Mouse (Mus musculus) lung, embryonic 16.5 days (tissue): ENCODE measurements around the gene Adgrg3. TPM values are rescaled to one million over a fixed set of nuclear protein-coding genes. Genes with fewer than 3 reads are reported as not detected.

Source experiments
- ATAC-seq: fragments of 200-750 bp; cut with Nextera tagmentation; 2 replicates; pipeline ENCODE4 v1.8.0; 2017; ENCODE audit warnings: low read depth, mild to moderate bottlenecking, moderate library complexity
- H3K27ac ChIP-seq: fragments of 300-500 bp; sonication (generic); 2 replicates; pipeline ENCODE4 v1.5.1; 2014; ENCODE audit warnings: mild to moderate bottlenecking, control low read depth, low read length
- H3K27me3 ChIP-seq: fragments of 300-500 bp; sonication (generic); 2 replicates; pipeline ENCODE4 v1.6.1; 2014; ENCODE audit warnings: low read depth, low read length, mixed read lengths; ENCODE audit not compliant: control insufficient read depth, insufficient read depth
- H3K36me3 ChIP-seq: fragments of 300-500 bp; sonication (generic); 2 replicates; pipeline ENCODE4 v1.6.1; 2014; ENCODE audit warnings: low read length; ENCODE audit not compliant: control insufficient read depth, insufficient read depth
- H3K4me1 ChIP-seq: fragments of 300-500 bp; sonication (generic); replicated peaks from 2 replicates; pipeline ENCODE4 v1.6.1; 2014; ENCODE audit warnings: low read length, mixed read lengths; ENCODE audit not compliant: control insufficient read depth, insufficient read depth
- H3K4me2 ChIP-seq: fragments of 300-500 bp; sonication (generic); 2 replicates; pipeline ENCODE4 v1.6.1; 2014; ENCODE audit warnings: low read depth, low read length, control low read depth
- H3K4me3 ChIP-seq: fragments of 300-500 bp; sonication (generic); 2 replicates; pipeline ENCODE4 v1.5.1; 2014; ENCODE audit warnings: mild to moderate bottlenecking, low read length, control low read depth
- H3K9ac ChIP-seq: fragments of 300-500 bp; sonication (generic); 2 replicates; pipeline ENCODE4 v1.6.1; 2014; ENCODE audit warnings: low read length, control low read depth
- H3K9me3 ChIP-seq: fragments of 300-500 bp; sonication (generic); 2 replicates; pipeline ENCODE4 v1.6.1; 2016; ENCODE audit warnings: low read length; ENCODE audit not compliant: control insufficient read depth
- WGBS: fragments of 180-500 bp; shearing (Covaris S2); extraction: QIAGEN DNeasy Blood & Tissue Kit; methylation state at CpG from one replicate; pipeline ENCODE4 v1.1.7; 2014; 5-methylcytosine and 5-hydroxymethylcytosine counted together
- polyA plus RNA-seq: library from polyadenylated mRNA; unstranded; fragments of >200 nt; fragmentation: Nextera tagmentation; extraction: Ambion mirVana; gene quantifications from 2 replicates; pipeline ENCODE4 v1.2.1, GENCODE M21; 2015

The Adgrg3 gene
- polyA plus RNA-seq, 1 experiment from 2014 or later, result 4.7 TPM

DNA sequence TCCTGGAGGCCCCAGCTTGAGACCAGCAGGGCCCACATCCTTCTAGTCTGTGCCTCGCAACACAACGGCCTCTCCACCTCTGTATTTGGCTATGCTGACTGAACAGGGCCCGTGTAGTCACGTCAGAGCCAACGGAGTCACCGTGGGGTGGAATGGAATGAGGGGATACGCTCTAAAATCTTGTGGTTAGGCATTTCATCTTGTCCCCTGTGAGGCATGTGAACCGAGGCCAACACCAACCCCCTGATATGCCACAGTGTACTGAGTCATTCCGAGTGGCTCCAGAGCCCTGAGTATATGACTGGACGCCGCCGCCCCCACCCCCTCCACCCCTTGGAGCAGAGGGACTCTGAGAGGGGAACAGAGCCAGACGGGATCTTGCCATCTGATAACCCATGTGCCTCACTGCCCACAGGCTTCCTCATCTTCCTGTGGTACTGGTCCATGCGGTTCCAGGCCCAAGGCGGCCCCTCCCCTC lies 5.0 kb upstream of the Adgrg3 start:
- WGBS, result 74% methylated on average over 15 of the region's 15 CpGs
- no peaks in the 10 kb centered on the region for H3K4me1 ChIP-seq
- H3K4me3 ChIP-seq, result no peak overlapping the region
- H3K36me3 ChIP-seq, result peaks cover 9% of the 10 kb centered on the region; the same call in 1 of the 2 replicates
- no peak overlapping the region for H3K4me2 ChIP-seq
- H3K27me3 ChIP-seq, result no peaks in the 10 kb centered on the region
- no peaks in the 10 kb centered on the region for H3K9me3 ChIP-seq
- no peak for ATAC-seq
- no peak overlapping the region for H3K27ac ChIP-seq
- no peak overlapping the region for H3K9ac ChIP-seq

GRCm38 (mm10) chr8:95015866-95016265 lies 1.6 kb upstream of the Adgrg3 start:
- no peaks in the 10 kb centered on the region; the same call in 1 of the 2 replicates for H3K4me1 ChIP-seq
- no peak for ATAC-seq
- H3K36me3 ChIP-seq, result peaks cover 6% of the 10 kb centered on the region; the same call in 1 of the 2 replicates
- H3K4me3 ChIP-seq, result no peak overlapping the region
- H3K9ac ChIP-seq, result no peak overlapping the region
- WGBS, result 59% methylated on average over 4 of the region's 4 CpGs
- no peak overlapping the region for H3K4me2 ChIP-seq
- H3K9me3 ChIP-seq, result no peaks in the 10 kb centered on the region
- H3K27ac ChIP-seq, result no peak overlapping the region
- no peaks in the 10 kb centered on the region for H3K27me3 ChIP-seq

DNA sequence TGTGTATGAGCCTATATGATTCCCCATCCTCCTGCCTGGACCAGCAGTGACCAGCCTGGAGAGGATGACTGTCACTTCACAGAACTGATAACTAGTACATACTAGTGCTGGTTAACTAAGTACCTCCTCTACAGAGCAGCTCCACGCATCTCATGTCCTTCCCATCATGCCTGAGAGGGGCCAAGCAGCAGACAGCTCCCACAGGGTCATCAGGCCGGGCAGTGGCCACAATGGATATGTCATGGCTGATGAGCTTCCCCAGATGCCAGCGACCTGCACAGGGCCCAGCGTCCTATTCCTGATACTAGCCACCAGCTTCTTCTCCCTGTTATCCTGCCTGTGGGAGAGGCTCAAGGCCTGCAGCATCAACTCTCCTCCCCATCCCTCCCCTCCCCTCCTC lies 808 bp upstream of the Adgrg3 start:
- H3K27ac ChIP-seq, result no peak overlapping the region
- no peak overlapping the region for H3K4me2 ChIP-seq
- no peaks in the 10 kb centered on the region; the same call in 1 of the 2 replicates for H3K4me1 ChIP-seq
- H3K9ac ChIP-seq, result no peak overlapping the region
- WGBS, result 59% methylated on average over 4 of the region's 4 CpGs
- H3K27me3 ChIP-seq, result no peaks in the 10 kb centered on the region
- ATAC-seq, result no peak
- H3K9me3 ChIP-seq, result no peaks in the 10 kb centered on the region
- H3K4me3 ChIP-seq, result no peak overlapping the region
- peaks cover 1% of the 10 kb centered on the region; the same call in 1 of the 2 replicates for H3K36me3 ChIP-seq

- Histone ChIP-seq H3K27ac (no peak overlapping the region), H3K4me1 (no peaks in the 10 kb centered on the region; the same call in 1 of the 2 replicates), H3K9me3 (no peaks in the 10 kb centered on the region), H3K27me3 (no peaks in the 10 kb centered on the region), H3K36me3 (no peaks in the 10 kb centered on the region), H3K4me2 (no peak overlapping the region), H3K4me3 (no peak overlapping the region), H3K9ac (no peak overlapping the region)
- ATAC-seq, result no peak
- 58% methylated on average over 9 of the region's 9 CpGs for WGBS
These were observed 610 bp downstream of the Adgrg3 start for GRCm38 (mm10) chr8:95017969-95018635.

DNA sequence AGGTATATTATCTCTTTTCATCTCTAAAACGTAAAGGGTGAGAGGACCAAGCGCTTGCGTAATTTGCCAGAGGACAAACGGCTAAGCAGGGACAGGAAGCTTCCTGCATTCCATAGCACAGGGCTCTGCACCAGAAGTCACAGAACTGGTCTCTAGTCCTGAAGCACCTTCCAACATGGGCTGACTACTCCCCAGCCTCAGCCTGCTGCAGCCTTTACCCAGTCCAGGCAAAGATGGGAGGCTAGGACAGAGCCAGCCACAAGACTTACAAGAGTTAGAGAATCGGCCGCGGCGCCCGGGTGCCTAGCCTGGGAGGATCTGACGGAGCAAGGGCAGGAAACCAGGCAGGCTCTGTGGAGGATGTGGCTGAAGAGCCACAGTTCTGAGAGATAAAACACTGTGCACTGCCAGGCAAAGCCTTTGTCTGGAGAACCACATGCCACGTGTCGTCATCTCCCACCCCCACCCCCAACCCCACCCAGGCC lies 2.8 kb downstream of the Adgrg3 start:
- WGBS, result 25% methylated on average over 12 of the region's 12 CpGs
- Histone ChIP-seq H3K9ac (peak overlapping the region; percentile 56; the same call in 1 of the 2 replicates), H3K27ac (peak overlapping the region; percentile 82), H3K4me2 (peak overlapping the region; percentile 42), H3K27me3 (no peaks in the 10 kb centered on the region), H3K36me3 (no peaks in the 10 kb centered on the region), H3K4me1 (no peaks in the 10 kb centered on the region; the same call in 1 of the 2 replicates), H3K9me3 (no peaks in the 10 kb centered on the region), H3K4me3 (peak overlapping the region; percentile 28)
- peak; percentile 62 for ATAC-seq

DNA sequence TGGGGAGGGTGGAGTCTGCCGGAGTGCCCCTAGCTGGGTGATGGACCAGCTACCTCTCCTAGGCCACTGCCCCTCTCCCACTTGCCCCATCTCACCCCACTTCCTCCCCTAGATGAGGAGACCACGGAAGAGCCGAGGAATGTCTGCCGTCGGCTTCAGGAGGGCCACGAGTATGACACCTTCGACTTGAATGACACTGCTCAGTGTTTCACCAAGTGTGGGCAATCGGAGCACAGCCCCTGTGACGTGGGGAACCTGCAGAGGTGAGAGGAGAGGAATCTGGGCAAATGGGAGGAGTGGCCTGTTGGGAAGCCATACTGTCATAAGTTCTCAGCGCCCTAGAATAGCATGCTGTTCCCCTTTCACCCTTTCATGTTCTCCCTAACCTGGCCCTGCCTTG lies 3.3 kb downstream of the Adgrg3 start:
- peak overlapping the region; percentile 82 for H3K27ac ChIP-seq
- H3K4me2 ChIP-seq, result peak overlapping the region; percentile 42
- 0 out of 2 replicates have a peak overlapping the region, but pooled peaks have one; percentile 56 for H3K9ac ChIP-seq
- no peaks in the 10 kb centered on the region for H3K36me3 ChIP-seq
- no peaks in the 10 kb centered on the region for H3K27me3 ChIP-seq
- no peaks in the 10 kb centered on the region for H3K9me3 ChIP-seq
- no peaks in the 10 kb centered on the region; the same call in 1 of the 2 replicates for H3K4me1 ChIP-seq
- peak overlapping the region; percentile 28; the same call in 1 of the 2 replicates for H3K4me3 ChIP-seq
- WGBS, result 45% methylated on average over 10 of the region's 10 CpGs
- no peak for ATAC-seq

GRCm38 (mm10) chr8:95023201-95023600 lies 5.7 kb downstream of the Adgrg3 start:
- H3K9me3 ChIP-seq, result no peaks in the 10 kb centered on the region
- H3K9ac ChIP-seq, result no peak overlapping the region
- H3K27me3 ChIP-seq, result no peaks in the 10 kb centered on the region
- no peaks in the 10 kb centered on the region for H3K36me3 ChIP-seq
- 18% methylated on average over 8 of the region's 8 CpGs for WGBS
- H3K4me2 ChIP-seq, result no peak overlapping the region
- no peak overlapping the region for H3K27ac ChIP-seq
- ATAC-seq, result no peak
- no peak overlapping the region for H3K4me3 ChIP-seq
- no peaks in the 10 kb centered on the region; the same call in 1 of the 2 replicates for H3K4me1 ChIP-seq

DNA sequence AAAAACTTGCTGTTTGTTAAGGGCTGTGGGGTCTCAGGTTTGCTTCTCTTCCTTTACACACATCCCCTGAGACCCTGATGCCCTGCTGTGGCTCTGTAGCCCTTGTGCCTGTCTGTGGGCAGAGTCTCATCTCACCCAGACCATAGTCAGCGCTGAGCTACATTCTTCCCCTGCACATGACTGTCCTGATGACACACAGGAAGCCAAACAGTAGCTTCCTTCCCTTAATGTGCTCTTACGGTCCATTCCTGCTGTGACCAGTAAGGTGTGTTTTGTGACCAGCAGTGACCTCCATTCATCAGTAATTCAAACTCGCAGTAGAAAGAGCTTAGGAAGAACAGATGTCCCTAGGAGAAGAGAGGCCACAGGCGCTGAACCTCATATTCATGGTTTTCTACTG lies 6.9 kb downstream of the Adgrg3 start:
- Histone ChIP-seq H3K9ac (no peak overlapping the region), H3K36me3 (no peaks in the 10 kb centered on the region), H3K4me3 (no peak overlapping the region), H3K27me3 (no peaks in the 10 kb centered on the region), H3K4me2 (no peak overlapping the region), H3K4me1 (no peaks in the 10 kb centered on the region; the same call in 1 of the 2 replicates), H3K27ac (no peak overlapping the region), H3K9me3 (no peaks in the 10 kb centered on the region)
- 63% methylated on average over 4 of the region's 4 CpGs for WGBS
- no peak for ATAC-seq

GRCm38 (mm10) chr8:95025421-95025820 lies 7.9 kb downstream of the Adgrg3 start:
- Histone ChIP-seq H3K9ac (no peak overlapping the region), H3K9me3 (no peaks in the 10 kb centered on the region), H3K27me3 (no peaks in the 10 kb centered on the region), H3K4me2 (no peak overlapping the region), H3K4me1 (no peaks in the 10 kb centered on the region; the same call in 1 of the 2 replicates), H3K36me3 (no peaks in the 10 kb centered on the region), H3K27ac (no peak overlapping the region), H3K4me3 (no peak overlapping the region)
- no peak for ATAC-seq
- WGBS, result 67% methylated on average over 2 of the region's 2 CpGs
